Mouse (Mus musculus) gastrocnemius, adult 18-20 months (tissue): ENCODE measurements around the gene Stk35. TPM values are rescaled to one million over a fixed set of nuclear protein-coding genes. Genes with fewer than 3 reads are reported as not detected.
A peak's percentile ranks its signal among the peaks of the same experiment; 100 is the strongest.

Experiments used
- DNase-seq: peaks from one replicate; pipeline ENCODE4 v3.0.0; 2021; ENCODE audit warnings: low spot score
- long read RNA-seq, 2 experiments: library from polyadenylated mRNA; stranded (forward); transcript quantifications; one replicate each; pipeline ENCODE4 v2.0.0; 2021
- total RNA-seq, 2 experiments: library from RNA; stranded (reverse); gene quantifications; 2 replicates each; pipeline ENCODE4 v1.2.3; 2021

Stk35 gene
- 1 to 10 TPM; 4.5 to 5.2 TPM for total RNA-seq
- long read RNA-seq, experiment 1, partial matches to known transcripts: 0 of 1 reads
- long read RNA-seq, experiment 1, other reads (novel, unspliced or antisense): 1 of 1 reads
- long read RNA-seq, experiment 2, partial matches to known transcripts: 0 of 1 reads
- long read RNA-seq, experiment 2, other reads (novel, unspliced or antisense): 0 of 1 reads

DNA sequence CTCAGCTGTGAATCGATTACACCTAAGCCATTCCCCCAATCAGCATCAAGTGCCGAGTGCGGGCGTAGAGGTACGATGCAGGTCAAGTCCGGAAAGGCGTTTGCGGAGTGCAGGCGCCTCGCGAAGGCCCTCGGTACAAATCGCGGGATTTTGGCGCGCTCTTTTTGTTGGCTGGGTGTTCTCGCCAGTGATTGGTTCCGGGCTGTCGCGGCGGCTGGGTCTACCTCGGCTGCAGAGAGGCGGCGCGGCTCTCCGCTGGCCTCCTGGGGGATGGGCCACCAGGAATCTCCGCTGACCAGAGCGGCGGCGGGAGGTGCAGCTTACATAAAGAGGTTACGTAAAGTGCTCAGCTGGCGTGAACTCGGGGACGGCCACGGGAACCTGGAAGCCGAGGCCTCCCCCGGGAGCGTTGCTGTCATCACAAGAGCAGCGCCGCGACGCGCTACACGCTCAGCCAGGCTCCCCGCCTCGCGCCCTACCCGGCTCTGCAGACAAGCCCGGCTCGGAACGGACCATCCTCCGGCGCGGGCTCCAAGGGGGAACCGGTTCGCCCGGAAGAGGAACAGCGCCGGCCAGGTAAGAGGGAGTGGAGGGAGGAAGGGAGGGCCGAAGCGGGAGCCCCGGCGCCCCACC lies at the start of gene Stk35:
Gene Stk35, plus strand, starts transcription at position 247 of the 633 bp plus-strand sequence.
- peak; percentile 87 for DNase-seq

DNA sequence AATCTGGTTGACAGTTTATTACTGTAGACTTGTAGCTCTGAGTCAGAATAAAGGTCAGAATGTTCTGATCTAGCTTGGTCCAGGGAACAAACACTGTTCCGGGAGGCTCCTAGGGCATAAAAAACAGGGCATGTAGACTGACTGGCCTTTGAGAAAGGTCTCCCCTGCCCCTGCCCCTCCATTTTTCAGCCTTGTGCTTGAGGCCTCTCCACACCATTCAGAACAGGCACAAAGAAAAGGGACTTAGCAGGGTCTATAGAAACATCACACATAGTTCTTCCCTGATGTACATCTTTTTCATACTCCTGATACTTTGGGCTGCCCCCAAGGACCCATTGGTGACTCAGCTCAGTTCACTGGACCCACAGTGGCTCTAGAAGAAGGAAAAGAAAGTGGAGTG lies 18.3 kb upstream of the Stk35 start:
- DNase-seq: no peak

DNA sequence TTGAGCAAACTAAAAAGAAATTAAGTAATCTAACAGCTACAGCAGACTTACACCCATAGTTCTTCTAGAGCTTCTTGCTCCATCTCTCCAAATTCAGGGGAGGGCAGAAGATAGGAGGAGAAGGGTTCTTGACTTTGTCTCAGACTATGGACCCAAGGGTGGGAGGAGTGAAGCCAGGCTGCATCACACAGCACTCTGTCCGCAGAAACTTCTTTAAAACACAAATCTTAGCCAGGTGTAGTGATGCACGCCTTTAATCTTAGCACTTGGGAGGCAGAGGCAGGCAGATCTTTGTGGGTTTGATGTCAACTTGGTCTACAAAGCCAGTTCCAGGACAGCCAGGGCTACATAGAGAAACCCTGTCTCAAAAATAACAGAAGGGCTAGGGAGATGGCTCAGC lies 3.8 kb upstream of the Stk35 start:
- no peak for DNase-seq

DNA sequence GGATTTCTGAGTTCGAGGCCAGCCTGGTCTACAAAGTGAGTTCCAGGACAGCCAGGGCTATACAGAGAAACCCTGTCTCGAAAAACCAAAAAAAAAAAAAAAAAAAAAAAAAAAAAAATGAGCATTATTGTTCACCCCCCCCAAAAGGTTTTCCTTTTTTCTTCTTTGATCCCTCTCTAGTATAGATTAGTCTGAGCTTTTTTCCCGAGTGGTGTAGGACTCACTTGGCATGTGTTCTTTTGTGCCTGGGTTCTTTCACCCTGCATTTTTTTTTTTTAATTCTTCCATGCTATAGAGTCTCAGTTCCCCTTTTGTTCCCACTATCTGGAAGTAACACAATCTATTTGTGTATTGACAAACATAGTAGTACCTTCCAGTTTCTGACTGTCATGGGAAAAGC lies 2.6 kb upstream of the Stk35 start:
- DNase-seq: no peak

DNA sequence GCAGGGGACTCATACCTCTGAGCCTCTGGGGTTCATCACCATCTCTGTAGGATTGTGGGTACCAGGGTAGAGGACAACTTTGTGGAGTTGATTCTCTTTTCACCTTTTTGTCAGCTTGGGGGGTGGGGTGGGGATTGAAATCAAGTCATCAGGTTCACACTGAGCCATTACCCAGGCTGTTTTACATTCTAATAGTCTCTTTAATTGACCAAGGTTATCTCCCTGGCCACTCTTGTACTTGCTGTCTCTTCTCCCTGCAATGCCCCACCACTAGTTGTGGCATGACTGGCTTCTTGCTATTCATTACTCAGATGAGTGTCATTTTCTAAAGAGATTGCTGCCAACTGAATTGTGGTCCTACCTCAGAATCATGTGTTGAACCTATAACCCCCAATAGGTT lies 1.9 kb upstream of the Stk35 start:
- DNase-seq: no peak

DNA sequence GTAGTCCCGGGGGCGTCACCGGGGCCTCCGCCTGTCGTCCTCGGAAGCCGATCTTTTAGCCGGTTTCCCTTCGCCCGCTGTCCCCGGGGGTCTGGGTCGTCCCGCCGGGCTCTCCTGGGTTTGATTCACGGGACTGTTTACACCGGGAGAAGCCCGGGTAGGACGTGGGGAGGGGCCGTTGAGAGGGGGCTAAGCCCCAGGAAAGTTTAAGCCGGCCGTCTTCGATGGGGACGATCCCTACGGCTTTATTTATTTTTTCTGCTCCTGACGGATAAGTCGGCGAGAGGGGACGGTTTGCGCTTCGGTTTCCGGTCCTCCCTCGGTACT lies 550 bp downstream of the Stk35 start:
- DNase-seq: no peak

DNA sequence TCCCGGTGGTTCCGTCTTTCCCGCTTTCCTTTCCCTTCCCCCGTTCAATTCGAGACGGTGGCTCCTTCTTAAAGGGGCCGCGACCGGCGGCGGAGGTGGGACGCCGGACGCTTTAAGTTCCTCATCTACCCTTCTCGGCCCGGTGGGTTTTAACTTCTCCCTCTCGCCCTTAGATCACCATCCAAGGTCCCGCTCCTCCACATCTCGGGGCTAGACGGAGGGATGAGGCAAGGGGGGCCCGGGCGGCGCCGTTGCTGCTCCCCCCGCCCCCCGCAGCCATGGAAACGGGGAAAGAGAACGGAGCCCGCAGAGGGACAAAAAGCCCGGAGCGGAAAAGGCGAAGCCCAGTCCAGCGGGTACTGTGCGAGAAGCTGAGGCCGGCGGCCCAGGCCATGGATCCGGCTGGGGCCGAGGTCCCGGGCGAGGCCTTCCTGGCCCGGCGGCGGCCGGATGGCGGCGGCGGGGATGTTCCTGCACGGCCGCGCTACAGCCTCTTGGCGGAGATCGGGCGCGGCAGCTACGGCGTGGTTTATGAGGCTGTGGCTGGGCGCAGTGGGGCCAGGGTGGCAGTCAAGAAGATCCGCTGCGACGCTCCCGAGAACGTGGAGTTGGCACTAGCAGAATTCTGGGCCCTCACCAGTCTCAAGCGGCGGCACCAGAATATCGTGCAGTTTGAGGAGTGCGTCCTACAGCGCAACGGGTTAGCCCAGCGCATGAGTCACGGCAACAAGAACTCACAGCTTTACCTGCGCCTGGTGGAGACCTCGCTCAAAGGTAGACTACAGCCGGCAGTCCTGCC lies 1.1 kb downstream of the Stk35 start:
- DNase-seq: peak; percentile 95

DNA sequence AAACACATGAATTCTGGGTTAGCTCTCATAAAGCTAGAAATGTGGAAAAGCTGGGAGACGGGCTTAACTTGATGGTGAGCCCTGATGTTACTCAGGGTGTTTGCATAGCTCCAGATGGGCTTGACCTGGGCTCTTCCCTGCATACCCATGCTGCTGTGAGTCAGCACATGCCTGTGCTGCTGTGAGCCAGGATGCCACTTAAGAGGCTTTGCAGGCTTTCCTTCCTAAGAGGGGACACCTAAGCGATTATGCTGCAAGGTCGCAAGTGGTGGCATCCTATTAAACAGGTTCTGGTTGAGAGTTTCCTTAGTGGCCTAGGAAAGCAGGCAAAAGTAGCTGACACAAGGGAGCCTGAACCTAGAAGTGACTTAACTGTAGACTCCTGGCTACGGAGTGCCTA lies 5.2 kb downstream of the Stk35 start:
- DNase-seq: no peak

DNA sequence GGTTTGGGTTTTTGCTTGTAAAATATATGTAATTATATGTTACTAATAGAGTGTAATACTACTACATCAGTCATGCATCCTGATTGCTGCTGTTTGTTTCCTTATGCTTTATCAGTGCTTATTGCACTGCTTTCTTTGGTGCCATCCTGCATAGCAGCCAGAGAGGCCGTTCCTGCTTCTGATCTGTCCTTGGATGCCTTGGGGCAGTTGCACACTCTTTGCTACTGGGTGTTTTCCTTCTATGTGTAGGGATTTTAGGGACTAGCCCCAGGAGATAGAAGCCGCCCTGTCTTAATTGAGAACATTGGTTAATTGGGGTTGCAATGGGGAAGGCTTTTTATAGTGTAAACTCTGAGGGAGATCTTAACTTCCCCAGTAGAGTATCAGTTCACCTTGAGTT lies 6.2 kb downstream of the Stk35 start:
- DNase-seq: no peak

DNA sequence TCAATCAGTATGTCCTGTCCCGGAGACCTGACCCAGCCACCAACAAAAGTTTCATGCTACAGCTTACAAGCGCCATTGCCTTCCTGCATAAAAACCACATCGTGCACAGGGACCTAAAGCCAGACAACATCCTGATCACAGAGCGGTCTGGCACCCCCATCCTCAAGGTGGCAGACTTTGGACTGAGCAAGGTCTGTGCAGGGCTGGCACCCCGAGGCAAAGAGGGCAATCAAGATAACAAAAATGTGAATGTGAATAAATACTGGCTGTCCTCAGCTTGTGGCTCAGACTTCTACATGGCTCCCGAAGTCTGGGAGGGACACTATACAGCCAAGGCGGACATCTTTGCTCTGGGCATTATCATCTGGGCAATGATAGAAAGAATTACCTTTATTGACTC lies 10.2 kb downstream of the Stk35 start:
- no peak for DNase-seq

DNA sequence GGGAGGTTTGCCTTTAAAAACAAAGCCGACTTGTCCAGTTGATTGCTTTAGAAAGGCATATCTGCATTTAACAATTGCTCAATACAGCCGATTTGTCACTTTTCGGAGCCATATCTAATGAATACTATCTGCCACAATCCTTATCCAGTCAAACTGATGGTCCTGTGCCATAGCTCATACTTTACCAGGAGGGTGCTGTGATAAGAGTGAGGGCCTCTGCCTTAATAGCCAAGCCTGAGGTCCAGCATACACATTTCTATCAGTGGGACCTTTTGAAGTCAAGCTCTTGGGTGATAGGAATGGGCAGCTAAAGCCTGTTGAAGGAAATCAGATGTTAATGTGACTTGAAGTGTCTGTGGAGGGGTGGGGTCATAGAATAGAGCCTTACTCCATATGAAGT lies 13.7 kb downstream of the Stk35 start:
- no peak for DNase-seq

DNA sequence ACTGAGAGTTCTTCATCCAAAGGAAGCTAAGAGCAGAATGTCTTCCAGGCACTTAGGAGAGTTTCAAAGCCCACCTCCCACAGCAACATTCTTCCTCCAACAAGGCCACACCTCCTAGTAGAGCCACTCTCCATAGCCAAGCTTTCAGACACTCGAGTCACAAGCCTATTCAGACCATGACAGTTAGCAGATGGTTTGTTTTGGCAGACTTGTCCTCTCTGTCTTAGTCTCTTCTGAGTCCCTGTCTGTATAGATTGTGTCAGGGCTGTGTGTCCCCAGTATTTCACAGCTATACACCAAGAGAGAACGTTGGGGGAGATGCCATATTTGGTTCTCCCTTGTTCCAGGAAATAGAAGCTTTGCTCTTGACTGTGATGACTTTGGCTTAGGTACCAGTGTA lies 14.8 kb downstream of the Stk35 start:
- DNase-seq: no peak

DNA sequence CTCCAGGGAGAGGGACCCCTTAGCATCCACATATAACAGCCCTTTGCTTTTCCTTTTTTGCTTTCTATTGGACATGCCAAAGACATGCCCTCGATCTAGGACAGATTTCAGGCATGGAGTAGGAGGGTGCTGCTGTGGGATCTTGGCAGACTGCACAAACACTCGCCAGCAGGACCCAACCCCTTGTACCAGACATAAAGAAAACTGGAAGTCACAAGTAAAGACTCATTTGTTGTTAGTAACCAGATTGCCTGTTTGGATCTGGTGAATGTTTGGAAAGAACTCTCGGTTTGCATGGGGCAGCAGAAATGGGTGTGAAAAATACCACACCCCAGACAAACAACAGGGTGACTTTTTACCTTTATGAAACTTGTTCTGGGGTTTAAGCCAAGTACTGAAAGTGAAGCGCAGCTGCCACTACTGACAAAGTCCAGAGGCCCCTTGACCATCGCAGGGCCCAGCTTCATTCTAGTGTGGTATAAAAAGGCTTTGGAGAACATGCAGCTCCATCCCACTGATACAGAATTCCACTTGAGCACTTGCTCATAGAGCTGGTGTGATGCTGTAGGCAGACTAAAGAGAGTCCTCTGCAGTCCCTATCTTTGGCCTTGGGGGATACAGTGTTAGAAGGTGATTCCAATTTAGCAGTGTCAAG lies 17.4 kb downstream of the Stk35 start:
- DNase-seq: no peak

DNA sequence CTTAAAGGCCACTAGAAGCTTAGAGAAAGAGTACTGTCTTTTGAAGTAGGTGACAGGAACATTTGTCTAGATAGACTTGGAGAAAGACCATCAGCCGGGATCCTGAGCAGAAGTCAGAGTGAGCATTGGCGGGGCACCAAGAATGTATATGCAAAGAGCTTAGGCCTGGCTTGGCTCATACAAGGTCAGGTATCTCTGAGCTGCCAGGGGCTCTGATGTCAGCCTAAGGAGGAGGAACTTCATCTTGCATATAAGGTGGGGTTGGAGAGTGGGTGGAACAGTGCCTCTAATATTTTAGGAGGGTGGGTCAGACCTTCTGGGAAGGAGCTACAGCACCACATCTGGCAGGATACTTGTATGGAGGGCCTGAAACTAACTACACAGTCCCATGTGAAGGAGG lies 18.6 kb downstream of the Stk35 start:
- DNase-seq: no peak

DNA sequence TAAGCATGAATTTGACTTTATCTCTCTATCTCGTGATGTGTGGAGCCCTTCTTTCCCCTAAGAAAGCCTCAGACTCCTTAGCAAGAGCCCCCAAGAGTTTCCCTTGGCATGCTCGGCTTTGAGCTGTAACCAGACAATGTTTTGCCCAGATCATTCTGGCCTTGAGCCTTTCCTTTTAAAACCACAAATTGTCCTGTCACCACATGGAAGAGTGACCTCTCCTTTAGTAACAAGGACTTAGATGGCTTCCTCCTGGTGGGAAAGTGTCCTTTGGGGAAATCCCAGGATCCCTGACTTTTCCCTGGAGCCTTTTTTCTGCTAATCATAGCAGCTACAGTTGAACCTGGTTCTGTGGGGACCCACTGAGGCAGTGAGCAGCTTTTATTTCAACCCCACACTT lies 19.2 kb downstream of the Stk35 start:
- no peak for DNase-seq

DNA sequence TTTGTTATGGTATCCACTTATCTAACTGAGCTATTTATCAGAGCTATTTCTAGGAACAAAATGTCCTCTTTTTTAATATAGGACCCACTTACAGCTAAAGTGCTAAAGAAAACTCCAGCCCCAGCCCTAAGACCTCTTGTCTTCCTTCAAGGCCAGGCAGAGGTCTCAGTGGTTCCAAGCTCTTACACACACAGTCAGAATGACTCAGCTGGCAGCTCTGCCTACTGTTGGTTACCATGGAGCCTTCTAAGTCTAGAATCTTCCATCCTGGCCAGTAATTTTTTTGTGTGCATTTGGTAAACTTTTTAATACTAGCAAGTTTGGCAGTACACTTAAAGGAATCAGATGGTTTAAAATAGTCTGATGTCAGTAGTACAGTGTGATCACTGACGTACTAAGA lies 19.6 kb downstream of the Stk35 start:
- DNase-seq: no peak

DNA sequence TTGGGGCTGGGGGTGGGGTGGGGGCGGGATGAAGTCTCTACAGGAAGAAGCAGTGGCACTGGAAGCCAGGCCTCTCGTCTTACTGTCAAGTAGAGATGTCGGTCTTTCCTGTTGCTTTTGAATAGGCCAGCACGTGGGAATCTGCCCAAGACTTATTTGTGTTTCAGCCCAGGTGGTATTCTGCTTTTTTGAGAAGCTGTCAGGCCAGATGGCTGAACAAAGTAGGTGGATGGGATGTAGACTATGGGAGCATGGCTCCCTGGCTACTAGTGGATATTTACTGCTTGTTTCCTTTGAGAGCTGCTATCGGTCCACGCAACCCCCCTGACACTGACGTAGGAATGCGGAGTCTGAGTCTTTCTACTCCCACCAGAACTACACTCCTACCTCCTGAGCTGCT lies 20.7 kb downstream of the Stk35 start:
- DNase-seq: no peak

DNA sequence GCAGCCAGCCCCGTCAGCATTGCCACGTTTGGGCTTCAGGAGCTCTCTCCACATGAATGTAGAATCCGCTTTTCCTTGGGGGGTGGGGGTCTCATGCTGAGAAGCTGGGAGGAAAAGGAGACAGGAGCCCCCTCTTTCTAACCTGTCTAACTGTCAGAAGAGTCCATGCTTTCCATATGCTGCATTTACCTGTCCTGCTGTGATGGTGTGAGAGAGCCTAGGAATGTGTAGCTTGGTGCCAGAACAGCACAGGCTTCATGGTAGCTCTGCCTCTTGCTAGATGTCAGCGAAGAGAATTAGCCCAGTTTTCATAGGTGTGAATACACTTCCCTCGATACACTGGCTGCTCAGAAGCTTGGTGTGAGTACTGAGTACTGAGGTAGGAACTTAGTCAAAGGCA lies 21.3 kb downstream of the Stk35 start:
- no peak for DNase-seq

DNA sequence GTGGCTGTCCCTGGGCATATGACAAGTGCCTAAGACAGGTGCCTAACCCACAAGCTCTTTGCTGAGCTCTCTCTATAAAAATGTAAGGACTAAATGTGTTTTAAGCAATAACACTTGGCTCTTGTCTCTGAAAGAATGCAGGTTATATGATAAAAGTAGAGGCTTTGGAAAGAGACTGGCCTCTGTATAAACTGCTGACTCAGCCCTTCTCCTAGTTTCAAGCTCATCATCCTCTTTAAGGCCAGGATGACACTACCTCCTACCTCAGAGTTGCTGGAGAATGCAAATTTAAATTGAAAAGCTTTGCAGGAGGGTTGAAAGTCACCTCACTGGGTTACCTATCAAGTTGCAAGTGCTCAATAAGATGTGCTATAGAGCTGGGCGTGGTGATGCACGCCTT lies 23.0 kb downstream of the Stk35 start:
- DNase-seq: no peak

DNA sequence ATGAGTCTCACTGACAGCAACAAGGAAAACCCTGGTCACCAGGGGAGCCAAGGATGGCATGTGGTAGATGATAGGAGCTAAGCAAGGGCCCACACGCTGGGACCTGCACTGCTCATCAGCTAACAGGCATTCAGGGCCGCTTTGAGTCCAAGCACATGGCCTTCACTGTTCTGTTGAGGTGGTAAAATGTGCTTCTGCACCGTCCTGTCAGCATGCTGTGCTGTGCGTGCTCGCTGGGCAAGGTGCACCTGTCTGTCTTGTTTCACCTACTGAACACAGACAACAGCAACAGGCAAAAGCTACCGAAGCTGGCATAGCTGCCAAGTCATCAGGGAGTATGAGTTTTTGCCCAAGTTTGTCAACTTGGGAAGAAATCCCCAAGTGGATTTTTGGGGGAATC lies 23.9 kb downstream of the Stk35 start:
- DNase-seq: no peak

DNA sequence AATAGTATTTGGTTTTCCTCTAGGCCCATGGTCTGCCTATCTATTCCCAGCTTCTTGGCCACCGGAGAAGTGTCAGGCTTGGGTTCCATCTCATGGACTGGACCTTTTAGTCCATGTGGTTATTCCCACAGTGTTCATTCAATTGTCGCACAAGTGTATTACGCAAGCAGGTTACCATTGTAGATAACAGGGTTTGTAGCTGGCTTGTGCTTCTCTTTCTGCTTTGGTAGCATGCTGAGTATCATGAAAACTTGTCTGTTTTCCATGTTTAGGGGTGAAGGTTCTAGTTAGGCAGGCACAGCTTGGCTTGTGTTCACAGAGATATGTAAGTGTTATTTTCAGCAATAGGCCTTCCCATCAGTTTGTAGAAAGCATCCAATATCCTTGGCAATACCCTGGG lies 25.8 kb downstream of the Stk35 start:
- no peak for DNase-seq

DNA sequence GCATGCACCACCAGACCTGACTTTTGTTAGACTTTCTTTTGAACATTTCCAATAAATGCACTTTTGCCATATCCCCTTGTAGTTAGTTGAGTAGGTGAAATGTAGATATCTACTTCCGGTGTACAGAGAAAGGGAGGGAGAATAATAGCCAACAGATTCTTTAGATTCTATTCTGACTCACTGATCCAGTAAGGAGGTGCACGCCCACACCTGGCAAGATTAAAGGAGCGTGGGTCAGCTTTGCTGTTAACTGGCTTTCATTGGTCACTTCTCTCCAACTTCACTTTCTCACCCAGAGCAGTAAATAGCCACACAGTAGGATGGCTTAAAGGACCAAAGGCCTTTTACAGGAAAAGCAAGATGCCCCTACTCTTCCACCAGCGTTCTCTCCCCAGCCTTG lies 32.7 kb downstream of the Stk35 start:
- no peak for DNase-seq

DNA sequence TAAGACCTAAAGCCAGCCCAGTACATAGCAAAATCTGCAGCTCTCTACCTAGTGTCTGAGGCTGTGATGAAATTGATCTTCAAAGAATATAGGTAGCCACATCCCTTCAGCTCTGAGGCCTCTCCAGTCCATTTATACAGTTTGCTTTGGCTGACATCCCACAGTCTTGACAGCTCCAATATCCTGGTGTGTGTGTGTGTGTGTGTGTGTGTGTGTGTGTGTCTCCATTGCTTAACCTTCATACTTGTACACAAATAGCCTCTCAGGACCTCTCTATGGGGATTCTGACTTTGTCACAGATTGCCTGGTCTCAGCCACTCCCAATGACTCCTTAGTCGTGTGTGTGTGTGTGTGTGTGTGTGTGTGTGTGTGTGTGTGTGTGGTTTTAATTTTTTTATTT lies 33.9 kb downstream of the Stk35 start:
- no peak for DNase-seq
